Mouse (Mus musculus): Measurements from ENCODE around the gene Snx1. TPM values are rescaled to one million over a fixed set of nuclear protein-coding genes. Genes with fewer than 3 reads are reported as not detected.
A peak's percentile ranks its signal among the peaks of the same experiment; 100 is the strongest.

The Snx1 gene
- total RNA-seq, 1 experiment, result 42.4 TPM

GRCm38 (mm10) chr9:66114341-66114740 lies 12.0 kb downstream of the Snx1 start:
- H3K9me3 ChIP-seq (ENCODE audit: control insufficient read depth, insufficient read depth, low read depth, low read length), result no peaks in the 10 kb centered on the region
- no peak overlapping the region for H3K9ac ChIP-seq (ENCODE audit: insufficient read depth, low read depth, low read length, poor library complexity, severe bottlenecking)
- DNase-seq (ENCODE audit: low read depth, low spot score), result no peak
- in situ Hi-C loops (cut with MboI; ENCODE audit: low sequenced_read_pairs in 2 of 2, unreplicated experiment in 2 of 2), result no loop called here
- TF ChIP-seq CHD2 (IDR thresholded peaks at IDR 0.05; ENCODE audit: low read depth, low read length) (no peak), HCFC1 (IDR thresholded peaks at IDR 0.05; ENCODE audit: borderline replicate concordance, insufficient read depth, low read length) (no peak), MAFK (IDR thresholded peaks at IDR 0.05; ENCODE audit: insufficient read depth, low read depth, low read length) (no peak), ZNF384 (IDR thresholded peaks at IDR 0.05; ENCODE audit: low read depth, low read length) (no peak), ZC3H11A (IDR thresholded peaks at IDR 0.05; ENCODE audit: borderline replicate concordance, low read depth, low read length) (no peak)
- no peak overlapping the region for H3K4me3 ChIP-seq (ENCODE audit: insufficient read depth in 1 of 2, low read depth in 1 of 2, low read length in 2 of 2, poor library complexity in 1 of 2, severe bottlenecking in 1 of 2)
- no peak overlapping the region for H3K27ac ChIP-seq (ENCODE audit: insufficient read depth, low read depth, low read length, poor library complexity, severe bottlenecking)
- no peaks in the 10 kb centered on the region for H3K4me1 ChIP-seq (ENCODE audit: control insufficient read depth in 2 of 2, insufficient read depth in 2 of 2, low read length in 2 of 2, poor library complexity in 1 of 2)
- no peaks in the 10 kb centered on the region for H3K36me3 ChIP-seq (ENCODE audit: control insufficient read depth, insufficient read depth, low read length, poor library complexity, severe bottlenecking)

- H3K27ac ChIP-seq (ENCODE audit: insufficient read depth, low read depth, low read length, poor library complexity, severe bottlenecking), result no peak overlapping the region
These were observed 15.6 kb downstream of the Snx1 start for GRCm38 (mm10) chr9:66110611-66111379.

GRCm38 (mm10) chr9:66110126-66110525 lies 16.3 kb downstream of the Snx1 start:
- no peaks in the 10 kb centered on the region for H3K36me3 ChIP-seq (ENCODE audit: control insufficient read depth, insufficient read depth, low read length, poor library complexity, severe bottlenecking)
- 0 out of 4 replicates have a peak, but pooled peaks cover 0 to 2% of the 10 kb centered on the region in 2 experiments for H3K4me1 ChIP-seq (ENCODE audit: control insufficient read depth in 2 of 2, insufficient read depth in 2 of 2, low read length in 2 of 2, poor library complexity in 1 of 2)
- H3K9me3 ChIP-seq (ENCODE audit: control insufficient read depth, insufficient read depth, low read depth, low read length), result no peaks in the 10 kb centered on the region
- TF ChIP-seq CHD2 (IDR thresholded peaks at IDR 0.05; ENCODE audit: low read depth, low read length), result no peak
- TF ChIP-seq HCFC1 (IDR thresholded peaks at IDR 0.05; ENCODE audit: borderline replicate concordance, insufficient read depth, low read length), result no peak
- no peak for TF ChIP-seq MAFK (IDR thresholded peaks at IDR 0.05; ENCODE audit: insufficient read depth, low read depth, low read length)
- no peak for TF ChIP-seq ZNF384 (IDR thresholded peaks at IDR 0.05; ENCODE audit: low read depth, low read length)
- H3K4me3 ChIP-seq (ENCODE audit: insufficient read depth in 1 of 2, low read depth in 1 of 2, low read length in 2 of 2, poor library complexity in 1 of 2, severe bottlenecking in 1 of 2), result no peak overlapping the region
- in situ Hi-C loops (cut with MboI; ENCODE audit: low sequenced_read_pairs in 2 of 2, unreplicated experiment in 2 of 2), result no loop called here
- no peak overlapping the region for H3K9ac ChIP-seq (ENCODE audit: insufficient read depth, low read depth, low read length, poor library complexity, severe bottlenecking)
- no peak overlapping the region for H3K27ac ChIP-seq (ENCODE audit: insufficient read depth, low read depth, low read length, poor library complexity, severe bottlenecking)
- DNase-seq (ENCODE audit: low read depth, low spot score), result no peak

More at GRCm38 (mm10) chr9:66110611-66111379, 15.6 kb downstream of the Snx1 start:
- Histone ChIP-seq H3K9me3 (ENCODE audit: control insufficient read depth, insufficient read depth, low read depth, low read length) (no peaks in the 10 kb centered on the region), H3K4me3 (ENCODE audit: insufficient read depth in 1 of 2, low read depth in 1 of 2, low read length in 2 of 2, poor library complexity in 1 of 2, severe bottlenecking in 1 of 2) (no peak overlapping the region), H3K9ac (ENCODE audit: insufficient read depth, low read depth, low read length, poor library complexity, severe bottlenecking) (no peak overlapping the region), H3K4me1 (ENCODE audit: control insufficient read depth in 2 of 2, insufficient read depth in 2 of 2, low read length in 2 of 2, poor library complexity in 1 of 2) (0 out of 4 replicates have a peak, but pooled peaks cover 0 to 2% of the 10 kb centered on the region in 2 experiments), H3K36me3 (ENCODE audit: control insufficient read depth, insufficient read depth, low read length, poor library complexity, severe bottlenecking) (no peaks in the 10 kb centered on the region)
- in situ Hi-C loops (cut with MboI; ENCODE audit: low sequenced_read_pairs in 2 of 2, unreplicated experiment in 2 of 2), result no loop called here
- no peak for DNase-seq (ENCODE audit: low read depth, low spot score)
- TF ChIP-seq ZC3H11A (IDR thresholded peaks at IDR 0.05; ENCODE audit: borderline replicate concordance, low read depth, low read length) (no peak), MAFK (IDR thresholded peaks at IDR 0.05; ENCODE audit: insufficient read depth, low read depth, low read length) (0 out of 2 replicates have a peak, but pooled peaks have one; percentile 22)

- H3K9ac ChIP-seq (ENCODE audit: insufficient read depth, low read depth, low read length, poor library complexity, severe bottlenecking), result no peak overlapping the region
- H3K4me1 ChIP-seq (ENCODE audit: control insufficient read depth in 2 of 2, insufficient read depth in 2 of 2, low read length in 2 of 2, poor library complexity in 1 of 2), result 0 out of 4 replicates have a peak, but pooled peaks cover 0 to 2% of the 10 kb centered on the region in 2 experiments
- H3K4me3 ChIP-seq (ENCODE audit: insufficient read depth in 1 of 2, low read depth in 1 of 2, low read length in 2 of 2, poor library complexity in 1 of 2, severe bottlenecking in 1 of 2), result no peak overlapping the region
- DNase-seq (ENCODE audit: low read depth, low spot score), result no peak
- no peaks in the 10 kb centered on the region for H3K9me3 ChIP-seq (ENCODE audit: control insufficient read depth, insufficient read depth, low read depth, low read length)
- TF ChIP-seq CHD2 (IDR thresholded peaks at IDR 0.05; ENCODE audit: low read depth, low read length) (no peak), ZC3H11A (IDR thresholded peaks at IDR 0.05; ENCODE audit: borderline replicate concordance, low read depth, low read length) (no peak), ZNF384 (IDR thresholded peaks at IDR 0.05; ENCODE audit: low read depth, low read length) (no peak), HCFC1 (IDR thresholded peaks at IDR 0.05; ENCODE audit: borderline replicate concordance, insufficient read depth, low read length) (no peak), MAFK (IDR thresholded peaks at IDR 0.05; ENCODE audit: insufficient read depth, low read depth, low read length) (no peak)
- no peak overlapping the region for H3K27ac ChIP-seq (ENCODE audit: insufficient read depth, low read depth, low read length, poor library complexity, severe bottlenecking)
- in situ Hi-C loops (cut with MboI; ENCODE audit: low sequenced_read_pairs in 2 of 2, unreplicated experiment in 2 of 2), result no loop called here
- H3K36me3 ChIP-seq (ENCODE audit: control insufficient read depth, insufficient read depth, low read length, poor library complexity, severe bottlenecking), result no peaks in the 10 kb centered on the region
These were observed 16.8 kb downstream of the Snx1 start for GRCm38 (mm10) chr9:66109574-66109973.

Measured in ES-E14 (cell line).